Mouse (Mus musculus): ENCODE measurements at regions not wholly inside any gene's neighbourhood (a gene's known extent, or its start where the extent isn't known, plus 50 kb on each side); places are given as distances from the start of the nearest gene placed in this dataset.

GRCm38 (mm10) chr11:113194144-113194827 is 412.3 kb downstream of the Sox9 start:
- TF ChIP-seq POLR2A (IDR thresholded peaks at IDR 0.05; ENCODE audit: extremely low read depth, insufficient read depth, low read length) (no peak), CTCF (IDR thresholded peaks at IDR 0.05; ENCODE audit: low read depth, low read length) (no peak)
